Comparison of ENCODE assay signal across 8 mouse cellular contexts in genomic region chr2:34801516-34802482, GRCm38 (mm10). TPM values are rescaled to one million over a fixed set of nuclear protein-coding genes. Genes with fewer than 3 reads are reported as not detected.
A peak's percentile ranks its signal among the peaks of the same experiment; 100 is the strongest.
DNase-seq lines count a peak whose midpoint lies in the region; ATAC-seq lines count a peak whose summit lies in the region.

No protein-coding gene starts in this region.

- ATAC-seq in megakaryocyte progenitor cell, adult 5-6 weeks (replicated peaks; ENCODE audit: poor library complexity), result peak; percentile 79

- DNase-seq in adipocyte (ENCODE audit: low spot score), result peak; percentile 100
- peak; percentile 100 for DNase-seq in embryo, embryonic 10 days (ENCODE audit: low spot score)
- peak; percentile 94 for DNase-seq in gastrocnemius, postnatal 10 days
- peak; percentile 100 for DNase-seq in induced T-regulatory cell, adult 2 months (ENCODE audit: low read depth)
- peak; percentile 95 to 98 for DNase-seq in left cerebral cortex, adult 9 months (ENCODE audit: low spot score in 2 of 2)
- DNase-seq in right cerebral cortex, postnatal 14 days, result peak; percentile 97
- DNase-seq in urinary bladder, postnatal 36 days (ENCODE audit: low spot score in 2 of 2), result peak; percentile 94 to 98

RNA-seq across cellular contexts. Expression of gene Rabepk, which starts 2.1 kb away (rescaled TPM):
- 1 to 10 TPM; 8.8 to 10.0 TPM for total RNA-seq in gastrocnemius, postnatal 10 days (2021)
- total RNA-seq in megakaryocyte progenitor cell, adult 5-6 weeks (2015), result 18.1 and 21.7 TPM in 2 replicates
- 40.4 and 52.7 TPM in 2 replicates for total RNA-seq in megakaryocyte progenitor cell, adult 5-6 weeks (2017)

RNA-seq across cellular contexts. Expression of gene Fbxw2, which starts 24.3 kb away (rescaled TPM):
- total RNA-seq in gastrocnemius, postnatal 10 days (2021), result 10 to 100 TPM; 46.6 to 48.1 TPM
- total RNA-seq in megakaryocyte progenitor cell, adult 5-6 weeks (2015), result 47.7 and 48.8 TPM in 2 replicates
- total RNA-seq in megakaryocyte progenitor cell, adult 5-6 weeks (2017), result 49.1 and 54.3 TPM in 2 replicates

RNA-seq across cellular contexts. Expression of gene Hspa5, which starts 30.0 kb away (rescaled TPM):
- 100 to 1,000 TPM; 187 to 207 TPM for total RNA-seq in gastrocnemius, postnatal 10 days (2021)
- total RNA-seq in megakaryocyte progenitor cell, adult 5-6 weeks (2015), result 536 and 641 TPM in 2 replicates
- total RNA-seq in megakaryocyte progenitor cell, adult 5-6 weeks (2017), result 1,697 and 1,773 TPM in 2 replicates

RNA-seq across cellular contexts. Expression of gene Gm34653, which starts 31.0 kb away (rescaled TPM):
- total RNA-seq in gastrocnemius, postnatal 10 days (2021), result not detected
- 0.64 TPM in 1 of 2 replicates, not detected in the other for total RNA-seq in megakaryocyte progenitor cell, adult 5-6 weeks (2015)
- total RNA-seq in megakaryocyte progenitor cell, adult 5-6 weeks (2017), result not detected in 2 replicates

RNA-seq across cellular contexts. Expression of gene Gapvd1, which starts 46.8 kb away (rescaled TPM):
- total RNA-seq in gastrocnemius, postnatal 10 days (2021), result 10 to 100 TPM; 37.7 to 46.4 TPM
- 45.4 and 56.7 TPM in 2 replicates for total RNA-seq in megakaryocyte progenitor cell, adult 5-6 weeks (2015)
- 73.4 and 83.3 TPM in 2 replicates for total RNA-seq in megakaryocyte progenitor cell, adult 5-6 weeks (2017)

Comparison
In these comparisons a context has a peak if more than half of its experiments do, and no peak if none do; other contexts are left out.
1. Peak in every context shown above with its lines: DNase-seq and ATAC-seq.